Mouse (Mus musculus) limb, embryonic 10.5 days (tissue): ENCODE measurements around the gene Gga2. TPM values are rescaled to one million over a fixed set of nuclear protein-coding genes. Genes with fewer than 3 reads are reported as not detected.
A peak's percentile ranks its signal among the peaks of the same experiment; 100 is the strongest.

Source experiments
- DNase-seq: peaks from one replicate; pipeline ENCODE4 v3.0.0-alpha.2; 2017; ENCODE audit warnings: low spot score
- H3K27ac ChIP-seq: fragments of 300-500 bp; sonication (generic); 2 replicates; pipeline ENCODE4 v1.5.1; 2016; ENCODE audit warnings: mild to moderate bottlenecking
- H3K27me3 ChIP-seq: fragments of 300-500 bp; sonication (generic); 2 replicates; pipeline ENCODE4 v1.6.1; 2016; ENCODE audit warnings: low read depth, mild to moderate bottlenecking; ENCODE audit not compliant: poor library complexity, severe bottlenecking
- H3K36me3 ChIP-seq: fragments of 300-500 bp; sonication (generic); 2 replicates; pipeline ENCODE4 v1.6.1; 2016; ENCODE audit warnings: mild to moderate bottlenecking, moderate library complexity
- H3K4me1 ChIP-seq: fragments of 300-500 bp; sonication (generic); 2 replicates; pipeline ENCODE4 v1.6.1; 2016
- H3K4me3 ChIP-seq: fragments of 300-500 bp; sonication (generic); 2 replicates; pipeline ENCODE4 v1.5.1; 2016; ENCODE audit warnings: mild to moderate bottlenecking, moderate library complexity
- H3K9me3 ChIP-seq: fragments of 300-500 bp; sonication (generic); replicated peaks from 2 replicates; pipeline ENCODE4 v1.6.1; 2016; ENCODE audit warnings: mild to moderate bottlenecking
- WGBS: fragments of 180-500 bp; shearing (Covaris S2); methylation state at CpG from one replicate; pipeline ENCODE4 v1.1.7; 2016; 5-methylcytosine and 5-hydroxymethylcytosine counted together
- polyA plus RNA-seq: library from polyadenylated mRNA; unstranded; fragments of >200 nt; fragmentation: Nextera tagmentation; extraction: Ambion mirVana; gene quantifications from 2 replicates; pipeline ENCODE4 v1.2.1, GENCODE M21; 2016

Gene Gga2
- polyA plus RNA-seq, result 140 and 148 TPM in 2 replicates

DNA sequence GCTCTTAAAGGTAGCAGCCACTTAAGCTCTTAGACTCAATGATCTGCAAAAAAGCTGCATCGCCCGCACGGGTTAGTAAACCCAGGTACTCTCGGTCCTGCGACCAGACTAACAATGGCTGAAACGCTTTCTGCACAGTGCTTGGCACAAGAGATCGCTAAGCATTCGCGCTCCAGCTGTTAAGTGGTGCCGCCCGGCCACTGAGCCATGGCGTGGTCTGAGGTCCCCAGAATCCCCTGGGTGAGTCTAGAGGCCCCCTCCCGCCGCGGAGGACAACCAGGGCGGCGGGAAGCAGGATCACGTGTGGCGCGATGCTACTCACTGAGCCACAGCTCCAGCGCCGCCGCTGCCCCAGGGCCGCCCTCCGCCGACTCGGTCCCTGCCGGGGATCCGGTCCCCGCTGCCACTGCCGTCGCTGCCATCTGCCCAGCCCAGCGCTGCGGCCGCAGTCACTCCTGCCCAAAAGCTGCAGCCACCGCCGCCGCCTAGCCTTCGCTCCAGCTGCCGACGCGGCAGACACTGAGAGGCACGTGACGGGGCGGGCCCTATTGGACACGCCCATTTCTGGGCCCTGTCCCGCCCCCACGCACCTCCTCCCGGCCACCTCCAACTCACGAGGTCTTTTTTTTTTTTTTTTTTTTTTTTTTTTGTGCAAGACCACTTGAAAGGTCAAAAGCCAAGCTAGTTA is at the start of gene Gga2:
Gene Gga2 (minus strand): TSS at position 556 of the 688 bp plus-strand sequence.
- Histone ChIP-seq H3K27me3 (no peaks in the 10 kb centered on the region), H3K27ac (peak within 1 kb of the TSS; percentile 95), H3K4me3 (peak within 1 kb of the TSS; percentile 90), H3K4me1 (peaks cover 36% of the 10 kb centered on the region), H3K9me3 (no peaks in the 10 kb centered on the region), H3K36me3 (peaks cover 19% of the 10 kb centered on the region)
- under 1% methylated on average over 50 of the region's 50 CpGs for WGBS
- DNase-seq, result peak; percentile 91

GRCm38 (mm10) chr7:122067517-122068381 is 46.7 kb upstream of the Gga2 start:
- peaks cover 29% of the 10 kb centered on the region for H3K4me1 ChIP-seq
- H3K27me3 ChIP-seq, result no peaks in the 10 kb centered on the region
- H3K36me3 ChIP-seq, result peaks cover 47% of the 10 kb centered on the region
- peak overlapping the region; percentile 97 for H3K27ac ChIP-seq
- no peak for DNase-seq
- H3K4me3 ChIP-seq, result peak overlapping the region; percentile 99
- H3K9me3 ChIP-seq, result no peaks in the 10 kb centered on the region
- 2% methylated on average over 58 of the region's 58 CpGs for WGBS

GRCm38 (mm10) chr7:122066945-122067516 is 46.0 kb upstream of the Gga2 start, which contains the start of the genes Ubfd1 and Ears2:
TSS of gene Ubfd1 (plus strand) at chr7:122067175.
TSS of gene Ears2 (minus strand) at chr7:122067263.
- H3K27me3 ChIP-seq, result no peaks in the 10 kb centered on the region
- no peaks in the 10 kb centered on the region for H3K9me3 ChIP-seq
- H3K27ac ChIP-seq, result peak within 1 kb of the TSS; percentile 97
- peaks cover 47% of the 10 kb centered on the region for H3K36me3 ChIP-seq
- under 1% methylated on average over 59 of the region's 60 CpGs for WGBS
- peak within 1 kb of the TSS; percentile 99 for H3K4me3 ChIP-seq
- peaks cover 29% of the 10 kb centered on the region for H3K4me1 ChIP-seq
- peak; percentile 98 for DNase-seq

- Histone ChIP-seq H3K4me3 (peak overlapping the region; percentile 99), H3K36me3 (peaks cover 46% of the 10 kb centered on the region), H3K4me1 (peaks cover 29% of the 10 kb centered on the region), H3K9me3 (no peaks in the 10 kb centered on the region), H3K27me3 (no peaks in the 10 kb centered on the region), H3K27ac (peak overlapping the region; percentile 97)
- DNase-seq, result no peak
- WGBS, result 21% methylated on average over 31 of the region's 31 CpGs
Measured at GRCm38 (mm10) chr7:122066102-122066944, 45.3 kb upstream of the Gga2 start.

DNA sequence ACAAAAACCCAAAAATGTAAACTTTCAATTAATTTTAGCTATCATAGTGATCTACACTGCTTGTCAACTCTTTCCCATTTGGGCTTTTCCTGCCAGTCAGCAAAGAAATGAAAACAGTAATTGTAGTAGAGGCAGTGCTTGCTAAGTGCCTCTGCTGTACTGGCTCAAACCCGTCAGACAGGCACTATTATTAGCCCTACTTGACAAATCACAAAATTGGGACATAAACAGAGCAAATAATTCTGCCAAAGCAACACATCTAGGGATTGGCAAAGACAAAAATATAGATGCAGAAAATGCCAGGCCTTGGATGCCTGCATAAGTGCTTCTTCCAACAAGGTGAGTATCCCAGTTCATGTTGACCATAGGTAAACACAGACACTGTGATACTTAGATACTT is 44.6 kb upstream of the Gga2 start:
- no peak overlapping the region for H3K27ac ChIP-seq

DNA sequence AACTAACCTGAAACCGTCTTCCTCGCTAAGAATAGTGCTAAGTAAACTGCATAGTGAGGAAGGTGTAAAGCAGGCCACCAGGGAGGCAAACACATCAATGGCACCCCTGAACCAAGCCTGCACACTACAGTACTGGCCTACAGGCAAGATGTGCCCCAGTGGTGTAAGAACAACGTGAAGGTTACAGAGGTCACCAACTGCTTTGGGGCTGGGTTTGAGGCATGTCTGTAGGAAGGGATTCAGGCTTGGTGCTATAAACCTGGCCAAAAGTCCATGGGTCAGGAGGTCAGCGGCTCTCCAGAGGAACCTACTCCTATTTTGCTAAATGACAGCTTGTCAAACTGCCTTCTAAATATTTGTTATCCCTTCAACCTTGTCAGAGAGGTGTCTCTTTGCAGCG is 35.6 kb upstream of the Gga2 start:
- Histone ChIP-seq H3K4me1 (no peaks in the 10 kb centered on the region), H3K27ac (no peak overlapping the region), H3K9me3 (no peaks in the 10 kb centered on the region), H3K4me3 (no peak overlapping the region), H3K27me3 (no peaks in the 10 kb centered on the region), H3K36me3 (peaks cover 84% of the 10 kb centered on the region)
- 91% methylated on average over 5 of the region's 5 CpGs for WGBS
- no peak for DNase-seq

More for the DNA sequence above, 44.6 kb upstream of the Gga2 start:
- DNase-seq, result no peak
- H3K27me3 ChIP-seq, result no peaks in the 10 kb centered on the region
- H3K4me3 ChIP-seq, result peak overlapping the region; percentile 99; the same call in 1 of the 2 replicates
- peaks cover 46% of the 10 kb centered on the region for H3K36me3 ChIP-seq
- H3K9me3 ChIP-seq, result no peaks in the 10 kb centered on the region
- H3K4me1 ChIP-seq, result peaks cover 29% of the 10 kb centered on the region
- WGBS, result 90% methylated on average over 1 of the region's 1 CpGs

- H3K27me3 ChIP-seq, result no peaks in the 10 kb centered on the region
- WGBS, result 97% methylated on average over 1 of the region's 1 CpGs
- H3K9me3 ChIP-seq, result no peaks in the 10 kb centered on the region
- no peaks in the 10 kb centered on the region for H3K4me1 ChIP-seq
- peaks cover 83% of the 10 kb centered on the region for H3K36me3 ChIP-seq
- no peak overlapping the region for H3K4me3 ChIP-seq
- no peak overlapping the region for H3K27ac ChIP-seq
- no peak for DNase-seq
Measured at GRCm38 (mm10) chr7:122050834-122051233, 29.8 kb upstream of the Gga2 start.

- no peak for DNase-seq
- Histone ChIP-seq H3K27ac (no peak overlapping the region), H3K4me1 (no peaks in the 10 kb centered on the region), H3K9me3 (no peaks in the 10 kb centered on the region), H3K27me3 (no peaks in the 10 kb centered on the region), H3K4me3 (no peak overlapping the region), H3K36me3 (peaks cover 67% of the 10 kb centered on the region)
- 96% methylated on average over 9 of the region's 9 CpGs for WGBS
Measured at GRCm38 (mm10) chr7:122048191-122048590, 27.2 kb upstream of the Gga2 start.

GRCm38 (mm10) chr7:122046813-122047212 is 25.8 kb upstream of the Gga2 start:
- no peaks in the 10 kb centered on the region for H3K4me1 ChIP-seq
- H3K4me3 ChIP-seq, result no peak overlapping the region
- DNase-seq, result no peak
- no peaks in the 10 kb centered on the region for H3K9me3 ChIP-seq
- peaks cover 64% of the 10 kb centered on the region for H3K36me3 ChIP-seq
- no peaks in the 10 kb centered on the region for H3K27me3 ChIP-seq
- no peak overlapping the region for H3K27ac ChIP-seq
- WGBS, result 93% methylated on average over 2 of the region's 2 CpGs

GRCm38 (mm10) chr7:122045711-122046110 is 24.7 kb upstream of the Gga2 start:
- peaks cover 65% of the 10 kb centered on the region for H3K36me3 ChIP-seq
- no peaks in the 10 kb centered on the region for H3K27me3 ChIP-seq
- H3K27ac ChIP-seq, result no peak overlapping the region
- H3K9me3 ChIP-seq, result no peaks in the 10 kb centered on the region
- no peak overlapping the region for H3K4me3 ChIP-seq
- DNase-seq, result no peak
- no peaks in the 10 kb centered on the region for H3K4me1 ChIP-seq
- WGBS, result 97% methylated on average over 1 of the region's 1 CpGs

GRCm38 (mm10) chr7:122045181-122045634 is 24.2 kb upstream of the Gga2 start:
- no peaks in the 10 kb centered on the region for H3K4me1 ChIP-seq
- no peak overlapping the region for H3K4me3 ChIP-seq
- DNase-seq, result no peak
- no peaks in the 10 kb centered on the region for H3K9me3 ChIP-seq
- peaks cover 64% of the 10 kb centered on the region for H3K36me3 ChIP-seq
- no peak overlapping the region for H3K27ac ChIP-seq
- no peaks in the 10 kb centered on the region for H3K27me3 ChIP-seq
- 91% methylated on average over 4 of the region's 4 CpGs for WGBS

DNA sequence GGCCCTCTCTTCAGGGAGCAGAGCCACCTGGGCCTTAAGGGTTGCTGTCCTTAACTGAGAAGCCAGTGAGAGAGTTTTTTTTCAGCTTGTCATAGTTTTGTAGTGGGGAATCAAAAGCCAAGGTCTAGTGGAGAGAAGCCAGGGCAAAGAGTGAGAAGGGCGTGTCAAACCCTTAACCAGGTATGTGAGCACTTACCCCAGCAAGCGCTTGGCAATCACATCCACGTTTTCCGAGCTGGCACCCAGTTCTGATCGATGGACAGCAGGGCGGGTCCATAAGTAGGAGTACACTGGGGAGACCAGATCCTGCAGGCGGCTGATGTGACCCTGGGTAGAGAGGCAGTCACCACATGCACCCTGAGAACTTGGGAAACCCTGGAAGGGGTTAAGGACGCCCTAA is 23.1 kb upstream of the Gga2 start:
- no peak overlapping the region for H3K27ac ChIP-seq
- WGBS, result 91% methylated on average over 8 of the region's 8 CpGs

More for the DNA sequence above, 23.1 kb upstream of the Gga2 start:
- H3K4me3 ChIP-seq, result no peak overlapping the region
- no peaks in the 10 kb centered on the region for H3K9me3 ChIP-seq
- H3K27me3 ChIP-seq, result no peaks in the 10 kb centered on the region
- H3K4me1 ChIP-seq, result no peaks in the 10 kb centered on the region
- no peak for DNase-seq
- H3K36me3 ChIP-seq, result peaks cover 67% of the 10 kb centered on the region
